Mouse (Mus musculus) cortical plate, adult 2 months (tissue): ENCODE results near the gene Celf2. TPM values are rescaled to one million over a fixed set of nuclear protein-coding genes. Genes with fewer than 3 reads are reported as not detected.

Source experiments
- H3K27ac ChIP-seq: fragments of 200-500 bp; 2 replicates; pipeline ENCODE4 v1.5.1; 2012; ENCODE audit warnings: low read length, control low read depth, inconsistent platforms; ENCODE audit not compliant: insufficient read depth
- H3K4me1 ChIP-seq: fragments of 200-500 bp; 2 replicates; pipeline ENCODE4 v1.6.1; 2011; ENCODE audit warnings: low read length; ENCODE audit not compliant: control insufficient read depth, insufficient read depth
- H3K4me3 ChIP-seq: fragments of 200-500 bp; 2 replicates; pipeline ENCODE4 v1.5.1; 2011; ENCODE audit warnings: mild to moderate bottlenecking, low read length, control low read depth; ENCODE audit not compliant: insufficient read depth
- CTCF ChIP-seq: fragments of 200-500 bp; IDR thresholded peaks from 2 replicates; pipeline ENCODE4 v1.5.1; 2011; ENCODE audit warnings: mild to moderate bottlenecking, control low read depth, low read length; ENCODE audit not compliant: insufficient read depth; ENCODE audit errors: extremely low read depth
- POLR2A ChIP-seq: fragments of 200-500 bp; IDR thresholded peaks from 2 replicates; pipeline ENCODE4 v1.6.1; 2011; ENCODE audit warnings: mild to moderate bottlenecking, low read length, control low read depth; ENCODE audit not compliant: insufficient read depth; ENCODE audit errors: extremely low read depth
- polyA plus RNA-seq: library from polyadenylated mRNA; depleted of rRNA; stranded (reverse); fragments of >200 nt; gene quantifications from 2 replicates; pipeline ENCODE4 v1.2.3, GENCODE M21; 2012

Celf2 gene
- polyA plus RNA-seq, 1 experiment: 181 TPM

DNA sequence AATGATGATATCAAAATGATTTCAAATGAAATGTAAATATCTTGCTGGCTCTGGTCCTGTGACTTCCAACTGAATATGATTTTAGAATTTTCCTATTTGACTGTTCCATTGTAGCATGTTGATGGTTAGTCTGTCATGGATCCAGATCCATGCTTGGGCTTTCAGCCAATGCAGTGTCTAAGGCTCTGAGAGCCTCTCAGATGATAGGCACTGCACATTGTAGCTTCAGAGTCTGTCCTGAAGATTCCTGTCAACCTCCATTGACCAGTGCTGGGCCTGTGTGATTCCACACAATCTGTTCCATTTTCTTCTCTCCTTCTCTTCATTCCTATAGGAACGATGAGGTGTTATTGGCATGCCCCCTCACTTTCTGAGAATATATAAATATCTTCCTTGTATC, 478.0 kb downstream of the Celf2 start:
- H3K4me1 ChIP-seq: no peaks in the 10 kb centered on the region
- TF ChIP-seq CTCF (no peak), POLR2A (no peak)
- no peak overlapping the region for H3K4me3 ChIP-seq
- no peak overlapping the region for H3K27ac ChIP-seq

DNA sequence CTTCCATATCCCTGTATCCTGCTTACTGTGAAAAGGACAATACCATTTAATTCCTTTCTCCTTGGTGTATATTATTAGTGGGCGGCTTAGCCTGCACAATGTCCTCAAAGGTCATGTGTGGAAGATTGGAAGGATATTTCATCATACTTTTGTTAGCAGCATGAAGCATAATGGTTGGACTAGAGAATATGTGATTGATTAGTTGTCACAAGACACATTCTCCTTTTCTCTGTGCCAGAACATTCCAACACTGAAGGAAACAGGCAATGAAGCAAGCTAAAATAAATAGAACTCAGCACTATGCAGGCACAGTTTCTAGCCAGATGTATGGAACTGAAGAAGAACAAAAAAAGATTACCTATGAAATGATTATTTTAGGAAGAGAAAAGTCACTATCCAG, 482.6 kb downstream of the Celf2 start:
- TF ChIP-seq POLR2A: no peak
- no peak for TF ChIP-seq CTCF
- H3K27ac ChIP-seq: no peak overlapping the region
- no peak overlapping the region for H3K4me3 ChIP-seq
- H3K4me1 ChIP-seq: 0 out of 2 replicates have a peak, but pooled peaks cover 1% of the 10 kb centered on the region

DNA sequence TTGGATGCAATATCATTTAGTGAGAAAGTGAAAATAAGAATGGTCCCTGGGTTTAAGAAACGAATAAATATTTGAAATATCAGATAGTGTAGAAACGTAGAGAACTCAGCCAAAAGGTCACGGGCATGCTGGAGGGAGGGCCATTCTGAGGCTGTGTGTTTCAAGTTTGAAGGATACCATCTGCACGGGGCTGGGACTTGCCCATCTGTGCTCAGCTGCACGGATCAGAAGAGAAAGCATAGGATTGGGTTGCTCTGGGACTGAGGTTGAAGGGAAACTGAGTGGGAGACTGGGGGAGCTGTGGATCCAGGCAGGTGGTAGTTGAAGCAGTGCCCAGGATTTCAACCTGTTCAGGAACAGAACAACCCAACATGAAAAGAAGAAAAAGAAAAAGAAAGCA, 483.8 kb downstream of the Celf2 start:
- Histone ChIP-seq H3K27ac (no peak overlapping the region), H3K4me1 (0 out of 2 replicates have a peak, but pooled peaks cover 1% of the 10 kb centered on the region), H3K4me3 (no peak overlapping the region)
- TF ChIP-seq CTCF (no peak), POLR2A (no peak)

DNA sequence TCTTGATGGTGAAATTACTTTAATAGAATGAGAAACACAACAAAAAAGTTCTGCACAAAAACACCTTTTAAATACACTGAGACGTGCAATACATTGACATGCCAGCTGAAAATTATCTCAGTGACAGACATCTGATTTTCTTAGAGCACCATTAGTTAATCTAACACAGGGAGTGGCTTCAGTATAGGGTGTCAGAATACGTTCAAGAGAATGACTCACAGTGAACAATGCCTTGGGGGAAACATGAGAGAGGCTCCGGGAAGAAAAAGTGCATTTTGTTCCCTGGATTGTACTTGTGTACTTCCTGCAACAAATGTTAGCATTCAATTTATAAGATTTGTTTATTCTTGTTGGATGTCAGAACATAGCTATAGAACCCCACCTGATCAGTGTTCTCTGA, 487.2 kb downstream of the Celf2 start:
- Histone ChIP-seq H3K4me3 (no peak overlapping the region), H3K4me1 (peaks cover 1% of the 10 kb centered on the region; the same call in 1 of the 2 replicates), H3K27ac (no peak overlapping the region)
- TF ChIP-seq POLR2A: no peak
- no peak for TF ChIP-seq CTCF

GRCm38 (mm10) chr2:7017384-7018113, 491.8 kb downstream of the Celf2 start:
- Histone ChIP-seq H3K4me3 (no peak overlapping the region), H3K4me1 (peaks cover 2% of the 10 kb centered on the region; the same call in 1 of the 2 replicates), H3K27ac (no peak overlapping the region)
- TF ChIP-seq POLR2A: no peak
- no peak for TF ChIP-seq CTCF

GRCm38 (mm10) chr2:7013126-7013525, 496.2 kb downstream of the Celf2 start:
- TF ChIP-seq CTCF: no peak
- TF ChIP-seq POLR2A: no peak
- H3K4me3 ChIP-seq: no peak overlapping the region
- no peak overlapping the region for H3K27ac ChIP-seq
- peaks cover 2% of the 10 kb centered on the region; the same call in 1 of the 2 replicates for H3K4me1 ChIP-seq

DNA sequence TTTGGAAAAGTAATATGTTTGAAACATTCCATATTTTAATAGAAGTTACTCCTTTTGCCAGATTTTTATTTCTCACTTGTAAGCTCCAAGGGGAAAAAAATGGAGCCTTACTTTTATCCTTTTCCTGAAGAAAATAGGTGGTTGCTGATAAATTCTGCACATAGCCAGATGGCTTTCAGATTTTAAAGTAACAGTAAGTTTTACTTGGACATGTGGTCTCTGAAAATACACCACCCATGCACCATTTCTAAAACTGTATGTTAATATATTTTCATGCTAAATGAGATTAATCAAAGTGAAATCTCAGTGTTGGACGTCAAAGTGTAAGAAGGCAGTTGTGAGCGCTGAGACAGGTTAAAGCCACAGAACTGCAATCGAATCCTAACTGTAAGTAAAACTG, 502.5 kb downstream of the Celf2 start:
- TF ChIP-seq POLR2A (no peak), CTCF (no peak)
- H3K27ac ChIP-seq: no peak overlapping the region
- H3K4me3 ChIP-seq: no peak overlapping the region
- peaks cover 4% of the 10 kb centered on the region for H3K4me1 ChIP-seq

DNA sequence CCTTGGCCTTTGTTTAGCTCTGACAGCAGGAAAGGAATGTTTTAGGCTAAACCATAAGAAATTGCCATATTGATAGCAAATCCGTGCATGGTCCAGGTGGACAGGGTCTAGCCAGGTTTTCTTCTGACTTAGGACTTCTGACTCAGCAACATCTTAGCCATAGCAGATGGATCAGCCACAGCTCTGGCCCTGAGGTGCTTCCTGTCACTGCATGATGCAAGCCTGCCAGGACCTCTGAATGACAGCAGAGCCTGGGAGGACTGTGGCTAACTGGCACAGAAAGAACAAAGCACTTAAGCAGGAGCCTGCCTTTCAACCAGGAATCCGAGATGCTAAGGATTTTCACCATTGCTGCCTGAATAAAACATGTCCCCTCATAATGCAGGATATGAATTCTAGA, 507.4 kb downstream of the Celf2 start:
- H3K27ac ChIP-seq: 0 out of 2 replicates have a peak overlapping the region, but pooled peaks have one; percentile 4
- TF ChIP-seq POLR2A (no peak), CTCF (no peak)
- H3K4me1 ChIP-seq: peaks cover 2% of the 10 kb centered on the region
- no peak overlapping the region for H3K4me3 ChIP-seq

DNA sequence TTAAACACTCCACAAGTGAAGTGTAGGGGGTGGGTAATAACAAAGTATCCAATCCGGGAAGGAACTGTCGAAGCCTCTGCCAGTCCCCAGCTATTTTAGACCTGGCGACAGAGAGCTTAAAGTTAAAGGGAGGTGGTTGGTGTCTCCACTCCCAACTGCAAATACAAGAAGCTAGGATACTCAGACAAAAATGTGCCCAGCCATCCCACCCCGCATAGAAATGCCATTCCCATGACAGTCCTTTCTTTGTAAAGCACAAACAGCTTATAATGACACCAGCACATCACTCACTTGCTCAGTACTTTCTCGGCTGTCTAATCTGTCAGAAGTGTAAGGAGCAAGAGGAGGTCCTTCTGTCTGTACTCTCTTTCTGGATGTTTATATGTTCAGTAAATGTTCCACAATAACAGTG, 518.3 kb downstream of the Celf2 start:
- no peak overlapping the region for H3K27ac ChIP-seq
- TF ChIP-seq CTCF: no peak
- no peak for TF ChIP-seq POLR2A
- H3K4me1 ChIP-seq: peaks cover 6% of the 10 kb centered on the region; the same call in 1 of the 2 replicates
- no peak overlapping the region for H3K4me3 ChIP-seq

DNA sequence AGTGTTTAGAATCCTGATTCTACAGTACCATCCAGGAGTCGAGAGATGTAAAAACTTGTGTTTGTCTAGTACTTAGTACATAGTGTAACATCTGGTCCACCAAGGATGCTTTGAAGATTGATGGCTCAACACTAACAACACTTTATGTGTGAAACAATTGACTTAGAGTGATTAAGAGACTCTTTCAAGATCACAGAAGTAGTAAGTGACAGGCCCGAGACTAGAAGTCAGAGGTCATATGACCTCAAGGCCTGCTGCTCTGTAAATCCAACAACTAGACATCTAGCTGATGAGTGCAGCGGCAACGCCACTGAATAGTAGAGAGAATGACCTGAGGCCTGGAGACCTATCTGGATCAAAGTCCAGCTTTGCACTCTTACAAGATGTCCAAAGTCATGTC, 523.7 kb downstream of the Celf2 start:
- Histone ChIP-seq H3K27ac (no peak overlapping the region), H3K4me3 (no peak overlapping the region), H3K4me1 (peaks cover 3% of the 10 kb centered on the region; the same call in 1 of the 2 replicates)
- TF ChIP-seq POLR2A (no peak), CTCF (no peak)
